Comparison of ENCODE assay signal across 20 mouse cellular contexts in genomic region chr12:32678756-32679155, GRCm38 (mm10).
A peak's percentile ranks its signal among the peaks of the same experiment; 100 is the strongest.
DNase-seq lines count a peak whose midpoint lies in the region; ATAC-seq and TF ChIP-seq lines count a peak whose summit lies in the region.
"Had no signal": no experiment of that assay in that cellular context is flagged by ENCODE, and none has a peak within 500 bp of the region (broad histone marks: within the 10 kb centered on the region; RNA-seq: fewer than 3 reads in every experiment).

No protein-coding gene starts in this region.

- peak; percentile 45; the same call in 1 of the 2 replicates for ATAC-seq in forebrain, postnatal 0 days
- ATAC-seq in forebrain, embryonic 15.5 days (replicated peaks) = no peak
- ATAC-seq in midbrain, embryonic 14.5 days (ENCODE audit: low FRiP score, low TSS enrichment) = no peak
- ATAC-seq: forebrain, embryonic 14.5 days; inflammation-experienced regulatory T-cells, adult 6 months had no signal

- H3K27ac ChIP-seq in forebrain, postnatal 0 days (ENCODE audit: low read depth, low read length) = no peak overlapping the region
- H3K27ac ChIP-seq in forebrain, embryonic 15.5 days (replicated peaks) = no peak overlapping the region
- 0 out of 2 replicates have a peak overlapping the region, but pooled peaks have one; percentile 8 for H3K27ac ChIP-seq in kidney, adult 2 months (ENCODE audit: insufficient read depth, low read depth, low read length)
- H3K27ac ChIP-seq in midbrain, embryonic 14.5 days (replicated peaks; ENCODE audit: low read depth, low read length) = no peak overlapping the region
- H3K27ac ChIP-seq: embryonic facial prominence, embryonic 12.5 days; hindbrain, embryonic 13.5 days; limb, embryonic 15.5 days; macrophage; midbrain, embryonic 10.5 days; neural tube, embryonic 12.5 days had no signal

- H3K9me3 ChIP-seq in forebrain, postnatal 0 days (ENCODE audit: low read length) = no peaks in the 10 kb centered on the region
- no peaks in the 10 kb centered on the region for H3K9me3 ChIP-seq in forebrain, embryonic 15.5 days
- H3K9me3 ChIP-seq in midbrain, embryonic 14.5 days (ENCODE audit: control insufficient read depth, low read length) = no peaks in the 10 kb centered on the region
- H3K9me3 ChIP-seq: embryonic facial prominence, embryonic 12.5 days; hindbrain, embryonic 13.5 days; limb, embryonic 15.5 days; midbrain, embryonic 10.5 days; neural tube, embryonic 12.5 days had no signal

- TF ChIP-seq POLR2A in kidney, adult 2 months (IDR thresholded peaks at IDR 0.05; ENCODE audit: low read depth, low read length) = no peak

- no peaks in the 10 kb centered on the region for H3K36me3 ChIP-seq in forebrain, postnatal 0 days (ENCODE audit: insufficient read depth)
- H3K36me3 ChIP-seq in forebrain, embryonic 15.5 days = no peaks in the 10 kb centered on the region
- H3K36me3 ChIP-seq in kidney, adult 2 months (ENCODE audit: control insufficient read depth, insufficient read depth, low read length) = no peaks in the 10 kb centered on the region
- H3K36me3 ChIP-seq in midbrain, embryonic 14.5 days (ENCODE audit: control insufficient read depth, insufficient read depth, low read length) = no peaks in the 10 kb centered on the region
- H3K36me3 ChIP-seq: embryonic facial prominence, embryonic 12.5 days; hindbrain, embryonic 13.5 days; limb, embryonic 15.5 days; midbrain, embryonic 10.5 days; neural tube, embryonic 12.5 days had no signal

- DNase-seq in forebrain, postnatal 0 days = no peak
- no peak for DNase-seq in kidney, adult 2 months
- no peak for DNase-seq in kidney, postnatal 25 days
- peak; percentile 41 for DNase-seq in lung, postnatal 36 days
- DNase-seq in lung, adult 18-20 months = no peak
- DNase-seq in skeletal muscle tissue, adult 2 months (ENCODE audit: low read depth, low spot score) = peak; percentile 82
- DNase-seq in midbrain, embryonic 14.5 days = no peak
- DNase-seq: cerebellum, adult 9-11 months; kidney, adult 8-10 months; kidney, postnatal 14 days; thymus, postnatal 14 days had no signal

- H3K4me1 ChIP-seq in forebrain, postnatal 0 days (ENCODE audit: insufficient read depth) = no peaks in the 10 kb centered on the region
- H3K4me1 ChIP-seq in forebrain, embryonic 15.5 days = no peaks in the 10 kb centered on the region
- H3K4me1 ChIP-seq in kidney, adult 2 months (ENCODE audit: control insufficient read depth, insufficient read depth, low read length) = peaks cover 8% of the 10 kb centered on the region; the same call in 1 of the 2 replicates
- no peaks in the 10 kb centered on the region for H3K4me1 ChIP-seq in midbrain, embryonic 14.5 days (ENCODE audit: control insufficient read depth, insufficient read depth, low read length)
- H3K4me1 ChIP-seq: embryonic facial prominence, embryonic 12.5 days; hindbrain, embryonic 13.5 days; limb, embryonic 15.5 days; midbrain, embryonic 10.5 days; neural tube, embryonic 12.5 days had no signal

- H3K4me2 ChIP-seq in forebrain, postnatal 0 days (ENCODE audit: low read depth) = no peak overlapping the region
- no peak overlapping the region for H3K4me2 ChIP-seq in forebrain, embryonic 15.5 days (replicated peaks)
- H3K4me2 ChIP-seq in midbrain, embryonic 14.5 days (ENCODE audit: low read length) = no peak overlapping the region
- H3K4me2 ChIP-seq: embryonic facial prominence, embryonic 12.5 days; hindbrain, embryonic 13.5 days; limb, embryonic 15.5 days; neural tube, embryonic 12.5 days had no signal

- no peak overlapping the region for H3K9ac ChIP-seq in forebrain, postnatal 0 days
- no peak overlapping the region for H3K9ac ChIP-seq in forebrain, embryonic 15.5 days (replicated peaks)
- no peak overlapping the region for H3K9ac ChIP-seq in midbrain, embryonic 14.5 days (replicated peaks; ENCODE audit: low read length)
- H3K9ac ChIP-seq: embryonic facial prominence, embryonic 12.5 days; hindbrain, embryonic 13.5 days; limb, embryonic 15.5 days; neural tube, embryonic 12.5 days had no signal

- no peak for TF ChIP-seq CTCF in forebrain, postnatal 0 days (IDR thresholded peaks at IDR 0.05; ENCODE audit: low read depth)
- no peak for TF ChIP-seq CTCF in kidney, adult 2 months (conservative IDR thresholded peaks at IDR 0.05; ENCODE audit: insufficient read depth, insufficient read length, low read depth, low read length)

- no peak overlapping the region for H3K4me3 ChIP-seq in forebrain, postnatal 0 days (ENCODE audit: low read depth, low read length)
- no peak overlapping the region for H3K4me3 ChIP-seq in forebrain, embryonic 15.5 days
- H3K4me3 ChIP-seq in kidney, adult 2 months (ENCODE audit: insufficient read depth, low read depth, low read length) = no peak overlapping the region
- H3K4me3 ChIP-seq in midbrain, embryonic 14.5 days (replicated peaks; ENCODE audit: low read depth, low read length) = no peak overlapping the region
- H3K4me3 ChIP-seq: embryonic facial prominence, embryonic 12.5 days; hindbrain, embryonic 13.5 days; limb, embryonic 15.5 days; midbrain, embryonic 10.5 days; neural tube, embryonic 12.5 days had no signal

- H3K27me3 ChIP-seq in forebrain, postnatal 0 days (ENCODE audit: insufficient read depth, low read length) = no peaks in the 10 kb centered on the region
- H3K27me3 ChIP-seq in forebrain, embryonic 15.5 days = no peaks in the 10 kb centered on the region
- H3K27me3 ChIP-seq in kidney, adult 2 months (replicated peaks; ENCODE audit: control insufficient read depth, insufficient read depth, low read length) = no peaks in the 10 kb centered on the region
- no peaks in the 10 kb centered on the region for H3K27me3 ChIP-seq in midbrain, embryonic 14.5 days (ENCODE audit: control insufficient read depth, insufficient read depth, low read length)
- H3K27me3 ChIP-seq: embryonic facial prominence, embryonic 12.5 days; hindbrain, embryonic 13.5 days; limb, embryonic 15.5 days; neural tube, embryonic 12.5 days had no signal

- 57% methylated on average over 1 of the region's 1 CpGs for WGBS in forebrain, postnatal 0 days
- WGBS in forebrain, embryonic 15.5 days = 48% methylated on average over 1 of the region's 1 CpGs
- 65% methylated on average over 1 of the region's 1 CpGs for WGBS in kidney, adult 2 months
- 64% methylated on average over 1 of the region's 1 CpGs for WGBS in midbrain, embryonic 14.5 days

Comparison
In these comparisons a context has a peak if more than half of its experiments do, and no peak if none do; other contexts are left out.
1. DNase-seq: peak in lung, postnatal 36 days (single experiment) and skeletal muscle tissue, adult 2 months (single experiment); none in forebrain, postnatal 0 days (single experiment), kidney, adult 2 months (single experiment), kidney, postnatal 25 days (0 of 2), lung, adult 18-20 months (0 of 2) and midbrain, embryonic 14.5 days (single experiment).